Mouse (Mus musculus) lung, postnatal 0 days (tissue): ENCODE data around the gene Man1b1.
A peak's percentile ranks its signal among the peaks of the same experiment; 100 is the strongest.

Experiments
- CTCF ChIP-seq: IDR thresholded peaks from 2 replicates; pipeline ENCODE4 v1.5.1; 2016; ENCODE audit warnings: antibody characterized with exemption, mild to moderate bottlenecking
- EP300 ChIP-seq: IDR thresholded peaks from 2 replicates; pipeline ENCODE4 v1.6.1; 2016; ENCODE audit warnings: antibody characterized with exemption, mild to moderate bottlenecking, control low read depth

DNA sequence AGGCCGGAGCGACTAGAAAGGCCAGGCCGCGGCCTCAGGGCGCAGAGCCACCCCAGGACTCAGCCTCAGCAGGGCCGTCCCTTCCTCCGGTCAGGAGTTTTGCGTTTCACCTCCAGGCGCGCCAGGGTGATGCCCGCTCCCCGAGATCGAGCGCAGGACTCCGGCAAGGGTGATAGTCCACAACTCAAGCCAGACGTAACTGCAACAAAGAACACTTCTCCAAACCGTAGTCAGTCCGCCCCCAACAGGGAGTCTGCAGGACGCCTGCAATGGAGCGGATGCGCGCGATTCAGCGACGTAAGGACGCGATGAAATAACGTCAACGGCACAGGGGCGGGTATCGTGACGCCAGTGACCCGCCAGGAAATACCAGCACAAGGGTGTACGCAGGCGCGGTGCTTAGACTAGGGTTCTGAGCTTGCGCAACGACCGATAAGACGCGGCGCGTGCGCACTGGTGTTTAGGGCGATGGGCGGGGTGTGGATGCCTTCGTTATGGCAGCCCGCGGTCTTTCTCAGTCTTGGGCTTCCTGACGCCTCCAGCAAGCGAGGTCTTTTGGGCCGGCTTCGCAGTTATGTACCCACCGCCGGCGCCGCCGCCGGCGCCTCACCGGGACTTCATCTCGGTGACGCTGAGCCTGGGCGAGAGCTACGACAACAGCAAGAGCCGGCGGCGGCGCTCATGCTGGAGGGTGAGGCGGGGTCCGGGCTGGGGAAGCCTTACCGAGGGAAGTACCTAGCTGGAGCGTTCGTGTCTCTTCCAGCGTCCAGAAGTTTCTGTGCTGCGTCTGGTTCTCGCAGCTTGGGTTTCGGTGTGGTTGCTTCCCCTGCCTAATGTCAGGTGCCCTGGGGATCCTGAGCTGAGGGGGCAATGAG is at the start of gene Man1b1:
- TF ChIP-seq EP300 (no peak), CTCF (peak; percentile 69)
